Comparison of ENCODE assay signal across 9 mouse cellular contexts in genomic region chr11:75861213-75861612, GRCm38 (mm10).
DNase-seq lines count a peak whose midpoint lies in the region; ATAC-seq and TF ChIP-seq lines count a peak whose summit lies in the region.
"Had no signal": no experiment of that assay in that cellular context is flagged by ENCODE, and none has a peak within 500 bp of the region (broad histone marks: within the 10 kb centered on the region; RNA-seq: fewer than 3 reads in every experiment).

No protein-coding gene starts in this region.

- H3K27ac ChIP-seq in hindbrain, embryonic 13.5 days: 0 out of 2 replicates have a peak overlapping the region, but pooled peaks have one; percentile 15
- no peak overlapping the region for H3K27ac ChIP-seq in hindbrain, embryonic 11.5 days (ENCODE audit: low read depth, low read length)
- H3K27ac ChIP-seq in lung, postnatal 0 days (ENCODE audit: low read length): no peak overlapping the region
- H3K27ac ChIP-seq: hindbrain, postnatal 0 days had no signal

- no peaks in the 10 kb centered on the region for H3K27me3 ChIP-seq in hindbrain, embryonic 13.5 days
- no peaks in the 10 kb centered on the region for H3K27me3 ChIP-seq in hindbrain, embryonic 11.5 days (ENCODE audit: control insufficient read depth, insufficient read depth, low read length)
- no peaks in the 10 kb centered on the region for H3K27me3 ChIP-seq in lung, postnatal 0 days (replicated peaks; ENCODE audit: insufficient read depth, low read length)

- no peak for ATAC-seq in hindbrain, embryonic 13.5 days (ENCODE audit: low FRiP score)
- no peak for ATAC-seq in hindbrain, embryonic 11.5 days (ENCODE audit: low FRiP score)
- ATAC-seq in lung, postnatal 0 days: peak; percentile 78
- ATAC-seq: hindbrain, postnatal 0 days had no signal

- intact Hi-C loops in heart, postnatal 14 days (cut with DNase I): no loop called here

- H3K9ac ChIP-seq in hindbrain, embryonic 13.5 days: no peak overlapping the region
- H3K9ac ChIP-seq in hindbrain, embryonic 11.5 days (ENCODE audit: low read depth, low read length): no peak overlapping the region
- H3K9ac ChIP-seq in lung, postnatal 0 days (replicated peaks; ENCODE audit: low read depth): no peak overlapping the region

- H3K4me2 ChIP-seq in hindbrain, embryonic 13.5 days: no peak overlapping the region
- H3K4me2 ChIP-seq in hindbrain, embryonic 11.5 days (replicated peaks; ENCODE audit: low read depth, low read length): no peak overlapping the region
- H3K4me2 ChIP-seq in lung, postnatal 0 days (replicated peaks; ENCODE audit: low read depth, low read length): no peak overlapping the region

- DNase-seq in hindbrain, embryonic 11.5 days (ENCODE audit: low spot score): no peak
- peak; percentile 58 for DNase-seq in 3T3-L1 (ENCODE audit: low read depth, low spot score)
- peak; percentile 51 to 64 for DNase-seq in cerebellum, postnatal 14 days
- peak; percentile 76 for DNase-seq in lung, postnatal 0 days (ENCODE audit: low spot score)
- no peak for DNase-seq in natural killer cell, adult 2 months (ENCODE audit: low spot score in 2 of 2)
- no peak for DNase-seq in kidney, adult 11 months
- no peak for DNase-seq in heart, postnatal 14 days

- no peaks in the 10 kb centered on the region for H3K36me3 ChIP-seq in hindbrain, embryonic 13.5 days
- H3K36me3 ChIP-seq in hindbrain, embryonic 11.5 days (ENCODE audit: control insufficient read depth, insufficient read depth, low read length): no peaks in the 10 kb centered on the region
- H3K36me3 ChIP-seq in lung, postnatal 0 days (ENCODE audit: insufficient read depth, low read length): no peaks in the 10 kb centered on the region

- 0 out of 2 replicates have a peak, but pooled peaks have one; percentile 34 for TF ChIP-seq EP300 in lung, postnatal 0 days (IDR thresholded peaks at IDR 0.05)

- H3K9me3 ChIP-seq in hindbrain, embryonic 13.5 days: no peaks in the 10 kb centered on the region
- H3K9me3 ChIP-seq in hindbrain, embryonic 11.5 days (ENCODE audit: control insufficient read depth, low read length): no peaks in the 10 kb centered on the region
- no peaks in the 10 kb centered on the region for H3K9me3 ChIP-seq in lung, postnatal 0 days (ENCODE audit: low read length)

- peaks cover 56% of the 10 kb centered on the region for H3K4me1 ChIP-seq in hindbrain, embryonic 13.5 days (replicated peaks)
- H3K4me1 ChIP-seq in hindbrain, embryonic 11.5 days (replicated peaks; ENCODE audit: control insufficient read depth, insufficient read depth, low read length): no peaks in the 10 kb centered on the region
- H3K4me1 ChIP-seq in lung, postnatal 0 days (ENCODE audit: insufficient read depth, low read depth, low read length): peaks cover 7% of the 10 kb centered on the region; the same call in 1 of the 2 replicates

- H3K4me3 ChIP-seq in hindbrain, embryonic 13.5 days: no peak overlapping the region
- H3K4me3 ChIP-seq in hindbrain, embryonic 11.5 days (ENCODE audit: low read depth, low read length): no peak overlapping the region
- no peak overlapping the region for H3K4me3 ChIP-seq in lung, postnatal 0 days (ENCODE audit: low read depth, low read length)

- 54% methylated on average over 14 of the region's 14 CpGs for WGBS in hindbrain, embryonic 13.5 days
- WGBS in hindbrain, embryonic 11.5 days: 63% methylated on average over 14 of the region's 14 CpGs
- WGBS in lung, postnatal 0 days: 41% methylated on average over 14 of the region's 14 CpGs

- no peak for TF ChIP-seq CTCF in lung, postnatal 0 days (IDR thresholded peaks at IDR 0.05)

Comparison
In these comparisons a context has a peak if more than half of its experiments do, and no peak if none do; other contexts are left out.
1. DNase-seq: peak in 3T3-L1 (single experiment), cerebellum, postnatal 14 days (2 of 2) and lung, postnatal 0 days (single experiment); none in hindbrain, embryonic 11.5 days (single experiment), natural killer cell, adult 2 months (0 of 2), kidney, adult 11 months (single experiment) and heart, postnatal 14 days (0 of 2).